Mouse (Mus musculus) left cerebral cortex, postnatal 10 days (tissue): ENCODE measurements around the gene Aspscr1. TPM values are rescaled to one million over a fixed set of nuclear protein-coding genes. Genes with fewer than 3 reads are reported as not detected.

Experiments used
- DNase-seq, 2 experiments: peaks; one replicate each; pipeline ENCODE4 v3.0.0; 2021 to 2022; ENCODE audit warnings: low spot score in 2 of 2, mixed read lengths in 1 of 2; ENCODE audit errors: extremely low spot score in 1 of 2
- intact Hi-C: fragments of 180-260 bp; cut with DNase I; formaldehyde crosslinking; loops from one replicate; pipeline ENCODE4 v1.15.1; 2025
- total RNA-seq, 2 experiments: library from RNA; stranded (reverse); gene quantifications; 2 replicates each; pipeline ENCODE4 v1.2.3; 2021

Gene Aspscr1
- total RNA-seq: 10 to 100 TPM; 59.1 to 66.6 TPM

GRCm38 (mm10) chr11:120672687-120673593, at the start of gene Aspscr1:
Aspscr1 (plus strand) TSS chr11:120672973.
- peak; percentile 87 to 98 for DNase-seq
- intact Hi-C loops: no loop called here

DNA sequence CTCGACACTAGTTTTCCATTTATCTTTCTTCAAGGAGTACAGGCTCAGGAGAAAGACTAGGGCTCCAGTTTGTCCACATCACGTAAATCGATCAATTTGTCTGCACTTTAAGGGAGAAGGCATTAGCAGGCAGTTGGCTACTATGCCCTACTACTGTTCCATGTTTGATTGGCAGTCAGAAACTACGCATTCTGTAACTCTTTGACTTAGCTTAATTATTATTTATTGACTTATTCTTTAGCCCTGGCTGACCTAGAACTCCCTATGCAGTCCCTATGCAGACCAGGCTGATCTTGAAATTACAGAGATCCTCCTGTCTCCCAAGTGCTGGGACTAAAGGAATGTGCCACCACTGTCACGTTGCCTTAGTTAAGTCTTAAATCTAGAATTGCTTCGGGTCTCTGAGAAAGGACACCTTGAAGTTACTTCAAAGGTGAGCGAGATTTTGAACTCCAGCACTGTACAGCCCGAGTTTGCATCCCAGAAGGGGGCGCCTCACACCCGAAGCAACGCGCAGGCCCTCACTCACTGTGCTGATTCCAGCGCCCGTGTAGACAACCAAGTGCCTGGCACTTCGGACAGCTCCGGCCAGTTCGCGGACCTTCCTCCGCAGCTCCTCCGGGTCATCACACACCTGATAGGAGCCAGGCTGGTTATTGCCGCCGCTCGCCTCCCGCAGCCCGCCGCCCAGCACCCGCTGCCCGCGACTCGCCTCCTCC, 48.7 kb upstream of the Aspscr1 start:
- peak; percentile 44 to 83 for DNase-seq
- intact Hi-C loops: loop anchor here (2.0 kb wide), 1 partner anchor 153 kb away; no protein-coding TSS in a partner anchor

- intact Hi-C loops: loop anchor here (2.0 kb wide), 1 partner anchor 152 kb away; no protein-coding TSS in a partner anchor
Measured at GRCm38 (mm10) chr11:120624680-120625111, 48.1 kb upstream of the Aspscr1 start.

DNA sequence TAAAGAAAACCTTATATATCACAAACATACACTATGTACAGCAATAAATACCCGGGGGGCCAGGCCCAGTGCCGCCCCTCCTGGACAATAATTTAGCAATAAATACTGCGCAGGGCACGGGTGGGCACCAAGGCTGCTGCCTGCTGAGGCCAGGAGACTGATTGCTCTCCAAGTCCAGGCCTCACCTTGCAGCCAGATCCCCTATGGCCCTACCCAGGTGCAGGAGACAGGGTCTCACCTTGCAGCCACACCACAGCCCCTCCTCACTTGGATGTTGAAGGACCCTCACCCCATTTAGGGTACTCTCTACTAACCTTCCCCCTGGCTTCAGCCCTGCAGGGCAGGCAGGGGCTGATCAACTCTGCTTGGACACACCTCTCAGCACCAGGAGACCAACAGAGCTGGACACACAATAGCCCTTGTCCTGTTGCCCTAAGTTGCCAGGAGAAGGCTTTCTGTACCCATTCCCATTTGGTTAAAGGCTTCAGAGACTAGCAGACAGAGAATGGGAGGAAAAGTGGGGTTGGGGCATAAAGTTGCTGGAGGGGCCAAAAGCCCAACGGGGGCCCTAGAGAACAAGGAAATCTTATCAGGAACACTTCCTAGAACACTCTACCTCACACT, 47.5 kb upstream of the Aspscr1 start, which contains the start of gene Sirt7:
Gene Sirt7 (minus strand): TSS at position 89 of the 624 bp plus-strand sequence.
- DNase-seq: no peak
- intact Hi-C loops: loop anchor here (2.0 kb wide), 1 partner anchor 152 kb away; no protein-coding TSS in a partner anchor

More at GRCm38 (mm10) chr11:120624680-120625111, 48.1 kb upstream of the Aspscr1 start:
- peak; percentile 76 to 93 for DNase-seq

DNA sequence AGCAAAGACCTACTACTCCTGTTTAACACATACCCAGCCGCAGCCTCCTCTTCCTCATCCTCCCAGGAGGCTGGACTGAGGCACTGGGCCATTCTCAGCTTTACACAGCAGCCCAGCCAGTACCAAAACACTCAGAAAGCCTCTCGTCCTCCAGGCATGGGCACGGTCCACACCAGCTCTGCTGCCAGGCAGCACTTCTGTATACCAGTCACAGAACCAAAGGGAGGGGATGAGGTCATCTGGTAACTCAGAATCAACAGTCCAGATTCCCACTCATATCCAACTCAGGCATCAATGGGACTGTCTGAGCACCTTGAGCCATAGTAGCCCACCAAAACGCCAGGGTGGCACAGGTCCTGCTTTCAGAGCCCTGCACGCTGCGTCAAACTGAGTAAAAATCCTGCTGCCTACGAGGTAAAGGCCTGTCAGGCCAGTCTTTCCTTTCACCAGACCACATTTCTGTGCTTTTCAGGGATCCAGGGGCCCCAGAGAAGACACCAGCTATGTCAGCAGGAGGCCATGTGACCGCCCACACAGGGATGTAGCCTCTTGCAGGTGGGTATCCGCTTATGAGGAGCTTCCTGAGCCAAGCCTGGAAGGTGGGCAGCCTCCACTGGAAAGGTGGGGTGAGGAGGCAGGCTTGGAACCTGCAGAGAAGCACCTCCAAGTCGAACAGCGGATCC, 45.8 kb upstream of the Aspscr1 start:
- DNase-seq: peak in 1 of 2 experiments; percentile 17
- intact Hi-C loops: no loop called here

GRCm38 (mm10) chr11:120627468-120628300, 45.1 kb upstream of the Aspscr1 start:
- intact Hi-C loops: no loop called here
- DNase-seq: no peak

- DNase-seq: no peak
- intact Hi-C loops: no loop called here
Measured at GRCm38 (mm10) chr11:120628601-120629340, 44.0 kb upstream of the Aspscr1 start.

DNA sequence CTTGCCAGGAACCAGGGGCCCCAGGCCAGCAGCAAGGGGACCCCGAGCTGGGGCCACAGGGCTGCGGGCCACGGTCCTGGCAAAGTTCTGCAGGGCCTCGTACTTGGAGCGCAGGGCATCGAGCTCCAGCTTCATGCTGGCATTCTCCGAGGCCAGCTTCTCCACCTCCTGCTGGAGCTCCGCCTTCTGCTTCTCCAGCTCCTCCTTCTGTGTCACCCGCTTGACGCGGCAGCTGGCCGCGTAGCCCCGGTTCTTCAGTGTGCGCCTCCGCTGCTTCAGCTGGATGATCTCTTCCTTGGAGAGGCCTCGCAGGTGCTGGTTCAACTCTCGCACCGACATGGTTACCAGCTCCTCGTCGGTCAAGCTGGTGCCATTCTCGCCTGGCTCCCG, 43.4 kb upstream of the Aspscr1 start:
- peak in 1 of 2 experiments; percentile 52 for DNase-seq
- intact Hi-C loops: no loop called here

DNA sequence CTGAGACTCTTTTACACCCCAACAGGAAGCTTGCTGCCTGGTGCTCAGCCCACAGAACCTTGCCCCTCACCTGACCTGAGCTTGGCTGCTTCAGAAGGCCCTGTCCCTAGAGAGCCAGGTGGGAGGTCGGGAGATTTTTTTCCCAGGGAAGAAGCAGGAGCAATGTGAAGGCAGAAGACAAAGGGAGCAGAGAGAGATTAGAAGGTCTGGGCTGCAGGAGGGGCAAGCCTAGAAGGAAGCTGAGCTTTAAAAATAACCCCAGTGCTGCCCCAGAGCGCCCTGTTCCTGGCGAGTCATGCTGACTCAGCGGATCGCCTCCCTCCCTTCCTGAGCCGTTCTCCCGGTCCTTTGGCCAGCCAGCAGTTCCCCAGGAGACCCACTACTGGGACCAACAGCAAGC, 42.9 kb upstream of the Aspscr1 start:
- intact Hi-C loops: no loop called here
- DNase-seq: peak in 1 of 2 experiments; percentile 73

- DNase-seq: peak in 1 of 2 experiments; percentile 78
- intact Hi-C loops: no loop called here
Measured at GRCm38 (mm10) chr11:120630401-120630871, 42.3 kb upstream of the Aspscr1 start.

- DNase-seq: no peak
- intact Hi-C loops: no loop called here
Measured at GRCm38 (mm10) chr11:120630881-120631725, 41.7 kb upstream of the Aspscr1 start.

DNA sequence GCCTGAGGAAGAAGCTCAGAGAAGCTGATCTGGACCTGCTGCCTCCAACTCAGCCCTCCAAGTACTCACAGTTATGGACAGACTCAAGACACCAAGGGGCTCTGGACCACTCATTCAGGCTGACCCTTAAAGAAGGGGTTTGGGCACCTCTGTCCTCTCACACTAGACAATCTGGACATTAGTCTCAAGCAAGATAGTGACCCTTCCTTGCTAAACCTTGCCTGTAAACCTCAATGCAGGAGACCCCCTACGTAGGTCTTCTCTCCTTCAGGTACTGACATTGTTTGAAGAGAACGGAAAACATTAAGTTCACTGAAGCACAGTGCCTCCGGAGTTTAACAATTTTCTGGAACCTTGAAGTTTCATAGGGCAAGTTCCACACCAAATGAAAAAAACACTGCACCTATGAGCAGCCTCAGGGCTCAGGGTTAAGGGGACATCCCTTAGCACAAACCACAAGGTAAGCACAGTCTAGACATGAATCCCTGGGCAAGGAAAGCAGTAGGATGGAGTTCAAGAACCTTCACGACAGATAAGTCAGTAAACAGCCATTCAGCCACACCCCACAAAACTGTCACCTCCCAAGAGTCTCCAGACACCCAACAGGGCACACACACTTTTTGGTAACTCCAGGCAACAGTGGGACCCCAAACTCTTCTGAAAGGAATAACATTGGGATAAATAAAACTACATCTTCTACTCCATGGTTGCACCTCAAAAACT, 40.9 kb upstream of the Aspscr1 start:
- DNase-seq: no peak
- intact Hi-C loops: no loop called here

- DNase-seq: peak in 1 of 2 experiments; percentile 84
- intact Hi-C loops: no loop called here
Measured at GRCm38 (mm10) chr11:120632559-120633519, 39.9 kb upstream of the Aspscr1 start.
